Mouse (Mus musculus) C2C12 (cell line): ENCODE data around the gene P3h2.

Experiments used
- CEBPB ChIP-seq: IDR thresholded peaks from one replicate; pipeline ENCODE4 v1.6.1; 2011; ENCODE audit warnings: low read depth, mild to moderate bottlenecking, control low read depth, moderate library complexity
- CTCF ChIP-seq: IDR thresholded peaks from one replicate; pipeline ENCODE4 v1.5.1; 2011; ENCODE audit not compliant: control insufficient read depth, insufficient read depth, insufficient read length
- MAX ChIP-seq: IDR thresholded peaks from one replicate; pipeline ENCODE4 v1.6.1; 2011; ENCODE audit warnings: mild to moderate bottlenecking, control low read depth
- MYOD1 ChIP-seq: IDR thresholded peaks from one replicate; pipeline ENCODE4 v1.6.1; 2011; ENCODE audit warnings: low read depth; ENCODE audit not compliant: control insufficient read depth, insufficient read length
- MYOG ChIP-seq: IDR thresholded peaks from one replicate; pipeline ENCODE4 v1.6.1; 2011; ENCODE audit not compliant: control insufficient read depth, insufficient read length; ENCODE audit errors: extremely low read depth
- USF1 ChIP-seq: IDR thresholded peaks from one replicate; pipeline ENCODE4 v1.6.1; 2011; ENCODE audit warnings: low read depth, mild to moderate bottlenecking, control low read depth, moderate library complexity

GRCm38 (mm10) chr16:26023352-26023751 lies 82.2 kb downstream of the P3h2 start:
- TF ChIP-seq CEBPB (no peak), CTCF (no peak), USF1 (no peak), MAX (no peak), MYOG (no peak), MYOD1 (no peak)
